Mouse (Mus musculus) lung, embryonic 16.5 days (tissue): ENCODE results near the gene Artn. TPM values are rescaled to one million over a fixed set of nuclear protein-coding genes. Genes with fewer than 3 reads are reported as not detected.

ENCODE experiments used
- ATAC-seq: fragments of 200-750 bp; cut with Nextera tagmentation; 2 replicates; pipeline ENCODE4 v1.8.0; 2017; ENCODE audit warnings: low read depth, mild to moderate bottlenecking, moderate library complexity
- H3K27ac ChIP-seq: fragments of 300-500 bp; sonication (generic); 2 replicates; pipeline ENCODE4 v1.5.1; 2014; ENCODE audit warnings: mild to moderate bottlenecking, control low read depth, low read length
- H3K27me3 ChIP-seq: fragments of 300-500 bp; sonication (generic); 2 replicates; pipeline ENCODE4 v1.6.1; 2014; ENCODE audit warnings: low read depth, low read length, mixed read lengths; ENCODE audit not compliant: control insufficient read depth, insufficient read depth
- H3K36me3 ChIP-seq: fragments of 300-500 bp; sonication (generic); 2 replicates; pipeline ENCODE4 v1.6.1; 2014; ENCODE audit warnings: low read length; ENCODE audit not compliant: control insufficient read depth, insufficient read depth
- H3K4me1 ChIP-seq: fragments of 300-500 bp; sonication (generic); replicated peaks from 2 replicates; pipeline ENCODE4 v1.6.1; 2014; ENCODE audit warnings: low read length, mixed read lengths; ENCODE audit not compliant: control insufficient read depth, insufficient read depth
- H3K4me2 ChIP-seq: fragments of 300-500 bp; sonication (generic); 2 replicates; pipeline ENCODE4 v1.6.1; 2014; ENCODE audit warnings: low read depth, low read length, control low read depth
- H3K4me3 ChIP-seq: fragments of 300-500 bp; sonication (generic); 2 replicates; pipeline ENCODE4 v1.5.1; 2014; ENCODE audit warnings: mild to moderate bottlenecking, low read length, control low read depth
- H3K9ac ChIP-seq: fragments of 300-500 bp; sonication (generic); 2 replicates; pipeline ENCODE4 v1.6.1; 2014; ENCODE audit warnings: low read length, control low read depth
- H3K9me3 ChIP-seq: fragments of 300-500 bp; sonication (generic); 2 replicates; pipeline ENCODE4 v1.6.1; 2016; ENCODE audit warnings: low read length; ENCODE audit not compliant: control insufficient read depth
- WGBS: fragments of 180-500 bp; shearing (Covaris S2); extraction: QIAGEN DNeasy Blood & Tissue Kit; methylation state at CpG from one replicate; pipeline ENCODE4 v1.1.7; 2014; 5-methylcytosine and 5-hydroxymethylcytosine counted together
- polyA plus RNA-seq: library from polyadenylated mRNA; unstranded; fragments of >200 nt; fragmentation: Nextera tagmentation; extraction: Ambion mirVana; gene quantifications from 2 replicates; pipeline ENCODE4 v1.2.1, GENCODE M21; 2015

Artn gene
- polyA plus RNA-seq, 1 experiment from 2014 or later: 3.2 TPM

GRCm38 (mm10) chr4:117878301-117878700, 51.3 kb downstream of the Artn start:
- Histone ChIP-seq H3K4me1 (peaks cover 5% of the 10 kb centered on the region), H3K4me3 (no peak overlapping the region), H3K27ac (no peak overlapping the region), H3K36me3 (peaks cover 9% of the 10 kb centered on the region), H3K27me3 (no peaks in the 10 kb centered on the region), H3K9ac (no peak overlapping the region), H3K4me2 (no peak overlapping the region), H3K9me3 (no peaks in the 10 kb centered on the region)
- WGBS: 58% methylated on average over 10 of the region's 10 CpGs
- ATAC-seq: no peak

Other genes starting within 250 kb of the Artn start
- gene Dmap1, start 247.5 kb downstream of the Artn start, polyA plus RNA-seq: 56.1 and 57.3 TPM in 2 replicates
- not detected in 2 replicates for gene Gm12845, start 205.4 kb downstream of the Artn start, polyA plus RNA-seq
- gene Klf17, start 164.1 kb downstream of the Artn start, polyA plus RNA-seq: not detected in 2 replicates
- 9.1 and 9.2 TPM in 2 replicates for gene Slc6a9, start 95.3 kb downstream of the Artn start, polyA plus RNA-seq
- gene Ccdc24, start 57.2 kb downstream of the Artn start, polyA plus RNA-seq: 2.0 and 3.0 TPM in 2 replicates
- 10.6 and 12.0 TPM in 2 replicates for gene B4galt2, start 46.3 kb downstream of the Artn start, polyA plus RNA-seq
- 180 and 204 TPM in 2 replicates for gene Atp6v0b, start 42.4 kb downstream of the Artn start, polyA plus RNA-seq
- gene Dph2, start 37.7 kb downstream of the Artn start, polyA plus RNA-seq: 16.2 and 17.9 TPM in 2 replicates
- 41.5 and 44.4 TPM in 2 replicates for gene Ipo13, start 14.8 kb downstream of the Artn start, polyA plus RNA-seq
- 6.7 TPM in 2 replicates for gene St3gal3, start 205.2 kb upstream of the Artn start, polyA plus RNA-seq